Mouse (Mus musculus): Measurements from ENCODE around the gene Fkbp10. TPM values are rescaled to one million over a fixed set of nuclear protein-coding genes. Genes with fewer than 3 reads are reported as not detected.

Fkbp10 gene
- polyA plus RNA-seq, 1 experiment from 2014 or later, result 170 TPM

- Histone ChIP-seq H3K27ac (no peak overlapping the region), H3K9me3 (no peaks in the 10 kb centered on the region), H3K27me3 (no peaks in the 10 kb centered on the region), H3K9ac (no peak overlapping the region), H3K36me3 (peaks cover 51% of the 10 kb centered on the region), H3K4me2 (replicated peaks) (no peak overlapping the region), H3K4me1 (no peaks in the 10 kb centered on the region), H3K4me3 (no peak overlapping the region)
- no peak for ATAC-seq (ENCODE audit: low FRiP score, low read depth)
- WGBS, result 94% methylated on average over 10 of the region's 10 CpGs
Observed at GRCm38 (mm10) chr11:100462699-100463098, 47.2 kb downstream of the Fkbp10 start.

GRCm38 (mm10) chr11:100465229-100465792, 49.8 kb downstream of the Fkbp10 start:
- Histone ChIP-seq H3K4me2 (replicated peaks) (no peak overlapping the region), H3K9me3 (no peaks in the 10 kb centered on the region), H3K9ac (no peak overlapping the region), H3K4me1 (peaks cover 4% of the 10 kb centered on the region), H3K27me3 (no peaks in the 10 kb centered on the region), H3K4me3 (no peak overlapping the region), H3K36me3 (peaks cover 40% of the 10 kb centered on the region), H3K27ac (no peak overlapping the region)
- 88% methylated on average over 1 of the region's 1 CpGs for WGBS
- no peak for ATAC-seq (ENCODE audit: low FRiP score, low read depth)

GRCm38 (mm10) chr11:100465833-100466232, 50.3 kb downstream of the Fkbp10 start:
- H3K4me1 ChIP-seq, result peaks cover 9% of the 10 kb centered on the region
- H3K27me3 ChIP-seq, result no peaks in the 10 kb centered on the region
- 81% methylated on average over 1 of the region's 1 CpGs for WGBS
- no peak overlapping the region for H3K27ac ChIP-seq
- no peak for ATAC-seq (ENCODE audit: low FRiP score, low read depth)
- H3K36me3 ChIP-seq, result peaks cover 36% of the 10 kb centered on the region
- H3K9ac ChIP-seq, result no peak overlapping the region
- no peak overlapping the region for H3K4me2 ChIP-seq (replicated peaks)
- no peaks in the 10 kb centered on the region for H3K9me3 ChIP-seq
- no peak overlapping the region for H3K4me3 ChIP-seq

DNA sequence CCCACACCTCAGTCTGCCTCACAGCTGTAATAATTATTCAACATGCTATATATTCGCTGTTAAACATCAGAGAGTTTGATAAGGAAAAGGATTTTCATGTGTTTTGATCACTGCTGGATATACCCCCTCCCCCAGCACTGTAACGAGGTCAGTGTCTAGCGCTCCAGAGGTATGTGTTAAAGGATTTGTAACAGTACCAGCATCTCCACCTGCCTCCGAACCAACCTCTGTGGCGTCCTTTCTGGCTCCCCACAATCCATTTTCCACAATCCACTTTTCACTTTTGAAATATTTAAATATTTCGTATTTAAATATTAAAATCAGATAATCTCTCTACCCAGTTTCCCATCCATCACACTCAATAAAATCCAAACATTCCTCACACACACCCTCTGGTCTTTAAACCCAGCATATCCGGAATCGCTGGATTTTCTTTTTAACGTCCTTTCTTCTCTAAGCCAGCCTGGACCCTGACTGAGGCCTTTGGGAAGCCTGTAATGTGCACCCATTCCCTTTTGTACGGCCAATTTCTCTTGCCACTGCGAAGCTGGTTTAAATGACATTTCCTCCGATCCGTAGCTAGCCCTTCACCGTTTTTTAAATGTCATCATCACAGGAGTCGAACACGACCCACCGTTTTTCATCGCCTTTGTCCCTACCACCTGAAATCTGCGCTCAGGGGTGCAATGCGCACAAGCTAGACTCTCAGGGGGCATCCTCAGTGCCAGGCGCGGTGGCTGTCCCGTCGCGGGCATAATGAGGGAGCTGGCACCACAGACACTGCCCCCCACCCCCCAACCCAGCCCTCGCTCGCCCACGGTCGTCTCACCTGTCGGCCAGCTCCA, 56.1 kb downstream of the Fkbp10 start:
- Histone ChIP-seq H3K4me1 (peaks cover 18% of the 10 kb centered on the region), H3K9ac (peak overlapping the region; percentile 90), H3K36me3 (peaks cover 17% of the 10 kb centered on the region), H3K9me3 (no peaks in the 10 kb centered on the region), H3K4me2 (replicated peaks) (peak overlapping the region; percentile 92), H3K27ac (peak overlapping the region; percentile 73; the same call in 1 of the 2 replicates), H3K4me3 (peak overlapping the region; percentile 68), H3K27me3 (no peaks in the 10 kb centered on the region)
- WGBS, result 3% methylated on average over 30 of the region's 30 CpGs
- ATAC-seq (ENCODE audit: low FRiP score, low read depth), result 0 out of 2 replicates have a peak, but pooled peaks have one; percentile 6

DNA sequence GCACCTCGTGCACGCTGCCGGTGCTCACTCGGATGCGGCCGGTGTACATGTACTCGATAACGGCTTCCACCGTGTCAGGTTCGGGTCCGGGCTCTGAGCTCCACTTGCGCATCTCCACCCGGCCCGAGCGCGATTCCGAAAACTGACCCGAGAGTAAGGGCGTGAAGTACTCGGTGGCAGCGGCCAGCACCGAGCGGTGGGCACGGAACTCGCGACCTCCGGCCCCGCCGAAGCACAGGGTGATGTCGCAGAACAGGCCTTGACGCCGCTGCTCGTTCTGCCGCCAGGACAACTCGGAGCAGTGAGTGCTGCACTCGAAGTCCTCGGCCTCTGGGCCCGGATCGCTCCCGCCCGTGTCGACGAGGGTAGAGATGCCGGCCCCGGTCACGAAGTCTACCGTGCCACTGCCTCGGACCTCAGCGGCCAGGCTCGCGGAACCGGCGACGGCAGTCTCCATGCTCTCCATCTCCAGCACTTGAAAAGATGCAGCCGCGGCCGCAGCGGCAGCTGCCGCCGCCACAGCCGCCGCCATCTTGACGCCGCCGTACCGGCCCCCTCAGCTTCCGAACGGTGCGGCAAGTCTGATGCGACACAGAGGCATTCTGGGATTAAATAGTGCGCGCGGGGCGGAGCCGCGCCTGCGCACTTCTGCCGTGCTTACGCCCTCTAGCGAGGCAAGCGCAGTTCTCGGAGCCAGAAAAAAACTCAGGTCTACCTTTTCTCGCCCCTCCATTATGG, 56.9 kb downstream of the Fkbp10 start, which contains the start of gene Klhl11:
TSS of gene Klhl11 (minus strand) at position 545 of the 738 bp plus-strand sequence.
- Histone ChIP-seq H3K36me3 (peaks cover 17% of the 10 kb centered on the region), H3K9me3 (no peaks in the 10 kb centered on the region), H3K9ac (peak within 1 kb of the TSS; percentile 90), H3K4me3 (peak within 1 kb of the TSS; percentile 68), H3K27ac (peak within 1 kb of the TSS; percentile 73; the same call in 1 of the 2 replicates), H3K4me1 (peaks cover 18% of the 10 kb centered on the region), H3K27me3 (no peaks in the 10 kb centered on the region), H3K4me2 (replicated peaks) (peak within 1 kb of the TSS; percentile 92)
- WGBS, result under 1% methylated on average over 76 of the region's 83 CpGs
- ATAC-seq (ENCODE audit: low FRiP score, low read depth), result peak; percentile 94

- no peaks in the 10 kb centered on the region for H3K9me3 ChIP-seq
- H3K9ac ChIP-seq, result no peak overlapping the region
- H3K27ac ChIP-seq, result no peak overlapping the region
- peak; percentile 26 for ATAC-seq (ENCODE audit: low FRiP score, low read depth)
- H3K36me3 ChIP-seq, result peaks cover 19% of the 10 kb centered on the region
- peaks cover 18% of the 10 kb centered on the region for H3K4me1 ChIP-seq
- WGBS, result 36% methylated on average over 5 of the region's 5 CpGs
- H3K27me3 ChIP-seq, result no peaks in the 10 kb centered on the region
- H3K4me2 ChIP-seq (replicated peaks), result peak overlapping the region; percentile 37; the same call in 1 of the 2 replicates
- H3K4me3 ChIP-seq, result peak overlapping the region; percentile 68
Observed at GRCm38 (mm10) chr11:100472935-100473295, 57.4 kb downstream of the Fkbp10 start.

Small RNAs within 50 kb of the gene (microRNA-seq; reads per million reads assigned to microRNA genes)
- gene Gm27374, result not detected

Other genes with a start within 250 kb of the Fkbp10 start
- not detected in 2 replicates for gene Krt9, start 222.5 kb upstream of the Fkbp10 start, polyA plus RNA-seq (2015; fragmentation: Nextera tagmentation; extraction: Ambion mirVana)
- gene Krt14, start 208.1 kb upstream of the Fkbp10 start, polyA plus RNA-seq (2015; fragmentation: Nextera tagmentation; extraction: Ambion mirVana), result 275 and 306 TPM in 2 replicates
- 0.13 and 0.19 TPM in 2 replicates for gene Krt16, start 166.8 kb upstream of the Fkbp10 start, polyA plus RNA-seq (2015; fragmentation: Nextera tagmentation; extraction: Ambion mirVana)
- gene Krt17, start 154.7 kb upstream of the Fkbp10 start, polyA plus RNA-seq (2015; fragmentation: Nextera tagmentation; extraction: Ambion mirVana), result 43.9 and 52.1 TPM in 2 replicates
- gene Krt42, start 145.8 kb upstream of the Fkbp10 start, polyA plus RNA-seq (2015; fragmentation: Nextera tagmentation; extraction: Ambion mirVana), result not detected in 2 replicates
- gene Eif1, start 95.8 kb upstream of the Fkbp10 start, polyA plus RNA-seq (2015; fragmentation: Nextera tagmentation; extraction: Ambion mirVana), result 1,631 and 1,669 TPM in 2 replicates
- gene Gast, start 81.3 kb upstream of the Fkbp10 start, polyA plus RNA-seq (2015; fragmentation: Nextera tagmentation; extraction: Ambion mirVana), result not detected in 2 replicates
- 2.8 and 3.2 TPM in 2 replicates for gene Hap1, start 59.6 kb upstream of the Fkbp10 start, polyA plus RNA-seq (2015; fragmentation: Nextera tagmentation; extraction: Ambion mirVana)
- 62.7 and 73.6 TPM in 2 replicates for gene Jup, start 17.9 kb upstream of the Fkbp10 start, polyA plus RNA-seq (2015; fragmentation: Nextera tagmentation; extraction: Ambion mirVana)
- gene P3h4, start 861 bp upstream of the Fkbp10 start, polyA plus RNA-seq (2015; fragmentation: Nextera tagmentation; extraction: Ambion mirVana), result 77.1 and 81.9 TPM in 2 replicates
- 176 and 181 TPM in 2 replicates for gene Nt5c3b, start 26.1 kb downstream of the Fkbp10 start, polyA plus RNA-seq (2015; fragmentation: Nextera tagmentation; extraction: Ambion mirVana)
- 1.0 and 1.6 TPM in 2 replicates for gene Klhl10, start 26.2 kb downstream of the Fkbp10 start, polyA plus RNA-seq (2015; fragmentation: Nextera tagmentation; extraction: Ambion mirVana)
- 10.8 and 12.6 TPM in 2 replicates for gene Klhl11, start 57.0 kb downstream of the Fkbp10 start, polyA plus RNA-seq (2015; fragmentation: Nextera tagmentation; extraction: Ambion mirVana)
- 139 and 160 TPM in 2 replicates for gene Acly, start 112.3 kb downstream of the Fkbp10 start, polyA plus RNA-seq (2015; fragmentation: Nextera tagmentation; extraction: Ambion mirVana)
- gene Ttc25, start 129.9 kb downstream of the Fkbp10 start, polyA plus RNA-seq (2015; fragmentation: Nextera tagmentation; extraction: Ambion mirVana), result 0.61 and 0.69 TPM in 2 replicates
- gene Cnp, start 159.2 kb downstream of the Fkbp10 start, polyA plus RNA-seq (2015; fragmentation: Nextera tagmentation; extraction: Ambion mirVana), result 31.7 and 33.2 TPM in 2 replicates
- gene Nkiras2, start 203.5 kb downstream of the Fkbp10 start, polyA plus RNA-seq (2015; fragmentation: Nextera tagmentation; extraction: Ambion mirVana), result 81.6 and 84.1 TPM in 2 replicates
- 280 and 283 TPM in 2 replicates for gene Dnajc7, start 204.5 kb downstream of the Fkbp10 start, polyA plus RNA-seq (2015; fragmentation: Nextera tagmentation; extraction: Ambion mirVana)